Mouse (Mus musculus) liver, adult 2 months (tissue): Measurements from ENCODE around the gene Dact2.

Experiments
- CTCF ChIP-seq: fragments of 200-500 bp; IDR thresholded peaks from 2 replicates; pipeline ENCODE4 v1.5.1; 2011; ENCODE audit warnings: low read depth, low read length, control low read depth
- POLR2A ChIP-seq: fragments of 200-500 bp; IDR thresholded peaks from 2 replicates; pipeline ENCODE4 v1.6.1; 2011; ENCODE audit warnings: low read length, control low read depth; ENCODE audit not compliant: insufficient read depth; ENCODE audit errors: extremely low read depth

DNA sequence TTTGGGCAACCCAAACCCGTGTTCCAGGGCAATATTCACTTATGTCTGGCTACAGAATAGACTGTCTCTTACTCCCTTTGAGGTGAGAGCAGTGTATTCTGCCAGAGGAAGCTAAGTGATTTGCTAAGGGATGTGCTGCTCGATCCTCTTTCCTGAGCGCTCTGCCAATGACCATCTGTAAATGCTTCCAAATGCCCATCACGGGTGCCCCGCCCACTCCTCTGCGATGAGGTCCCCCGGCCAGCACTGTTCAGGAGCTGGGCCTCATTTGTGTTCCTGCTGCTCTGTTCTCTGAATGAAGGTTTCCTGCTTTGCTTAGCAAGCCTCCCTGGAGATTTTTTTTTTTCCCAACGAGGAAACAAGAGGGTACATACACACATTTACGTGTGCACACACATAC lies 11.2 kb downstream of the Dact2 start:
- no peak for TF ChIP-seq CTCF
- TF ChIP-seq POLR2A: no peak
